Mouse (Mus musculus): ENCODE data around the gene Cisd3.

GRCm38 (mm10) chr11:97686322-97686908 lies 789 bp downstream of the Cisd3 start:
- TF ChIP-seq POLR2A (IDR thresholded peaks at IDR 0.05; ENCODE audit: low read depth, low read length) (no peak), CTCF (IDR thresholded peaks at IDR 0.05; ENCODE audit: borderline replicate concordance, insufficient read depth, low read length) (no peak)
